Mouse (Mus musculus) megakaryocyte, embryonic 14.5 days (primary cell): ENCODE measurements at regions not wholly inside any gene's neighbourhood (a gene's known extent, or its start where the extent isn't known, plus 50 kb on each side); places are given as distances from the start of the nearest gene placed in this dataset.

Experiments
- FLI1 ChIP-seq: IDR thresholded peaks from 2 replicates; pipeline ENCODE4 v1.6.1; 2012; ENCODE audit warnings: low read length, inconsistent platforms, mixed read lengths
- GATA1 ChIP-seq: IDR thresholded peaks from 3 replicates; pipeline ENCODE4 v1.6.1; 2012; ENCODE audit warnings: mixed read lengths, low read length, inconsistent platforms, borderline replicate concordance

- TF ChIP-seq FLI1 (no peak), GATA1 (no peak)
Measured at GRCm38 (mm10) chr15:32110659-32111058, 66.4 kb upstream of the Tas2r119 start.
